Mouse (Mus musculus) myocyte (in vitro differentiated cells): Measurements from ENCODE around the gene Cdk17. TPM values are rescaled to one million over a fixed set of nuclear protein-coding genes. Genes with fewer than 3 reads are reported as not detected.

ENCODE experiments used
- H3K27me3 ChIP-seq: one replicate; pipeline ENCODE4 v1.6.1; 2011; ENCODE audit not compliant: control insufficient read depth, insufficient read depth, insufficient read length
- H3K36me3 ChIP-seq: one replicate; pipeline ENCODE4 v1.6.1; 2011; ENCODE audit not compliant: control insufficient read depth, insufficient read depth
- H3K4me2 ChIP-seq: one replicate; pipeline ENCODE4 v1.6.1; 2011; ENCODE audit warnings: low read depth, control low read depth
- H3K4me3 ChIP-seq: one replicate; pipeline ENCODE4 v1.5.1; 2011; ENCODE audit warnings: mild to moderate bottlenecking, control low read depth, moderate library complexity
- H3K79me2 ChIP-seq: one replicate; pipeline ENCODE4 v1.6.1; 2011; ENCODE audit not compliant: control insufficient read depth, insufficient read depth
- H3ac ChIP-seq: one replicate; pipeline ENCODE4 v1.6.1; 2011; ENCODE audit not compliant: control insufficient read depth, insufficient read length
- CEBPB ChIP-seq: IDR thresholded peaks from 2 replicates; pipeline ENCODE4 v1.6.1; 2011; ENCODE audit warnings: mild to moderate bottlenecking, moderate library complexity; ENCODE audit not compliant: poor library complexity, insufficient read depth, severe bottlenecking
- E2F4 ChIP-seq: IDR thresholded peaks from one replicate; pipeline ENCODE4 v1.6.1; 2011; ENCODE audit warnings: mild to moderate bottlenecking, control low read depth, moderate library complexity; ENCODE audit not compliant: insufficient read depth
- MAX ChIP-seq: IDR thresholded peaks from one replicate; pipeline ENCODE4 v1.6.1; 2011; ENCODE audit warnings: low read depth, mild to moderate bottlenecking, control low read depth
- MYOD1 ChIP-seq, 3 experiments: IDR thresholded peaks; one replicate each; pipeline ENCODE4 v1.6.1; 2011; ENCODE audit warnings: control low read depth in 2 of 3, low read depth in 2 of 3, mild to moderate bottlenecking in 2 of 3, moderate library complexity in 1 of 3; ENCODE audit not compliant: insufficient read length in 2 of 3, control insufficient read depth in 1 of 3
- MYOG ChIP-seq, 3 experiments: IDR thresholded peaks; one replicate each; pipeline ENCODE4 v1.6.1; 2011; ENCODE audit warnings: control low read depth in 2 of 3, low read depth in 2 of 3, mild to moderate bottlenecking in 2 of 3; ENCODE audit not compliant: insufficient read length in 2 of 3, control insufficient read depth in 1 of 3, insufficient read depth in 1 of 3
- POLR2A ChIP-seq: IDR thresholded peaks from one replicate; pipeline ENCODE4 v1.6.1; 2011; ENCODE audit warnings: low read depth, mild to moderate bottlenecking, control low read depth, moderate library complexity; ENCODE audit not compliant: insufficient read length
- POLR2AphosphoS2 ChIP-seq: IDR thresholded peaks from one replicate; pipeline ENCODE4 v1.6.1; 2011; ENCODE audit warnings: low read depth, control low read depth; ENCODE audit not compliant: insufficient read length
- REST ChIP-seq: IDR thresholded peaks from one replicate; pipeline ENCODE4 v1.6.1; 2011; ENCODE audit warnings: mild to moderate bottlenecking, control low read depth, moderate library complexity; ENCODE audit not compliant: insufficient read depth, insufficient read length
- SRF ChIP-seq: IDR thresholded peaks from one replicate; pipeline ENCODE4 v1.6.1; 2011; ENCODE audit warnings: low read depth; ENCODE audit not compliant: control insufficient read depth, insufficient read length
- TCF12 ChIP-seq: IDR thresholded peaks from one replicate; pipeline ENCODE4 v1.6.1; 2011; ENCODE audit warnings: mild to moderate bottlenecking, control low read depth; ENCODE audit not compliant: poor library complexity, insufficient read depth, severe bottlenecking
- TCF3 ChIP-seq: IDR thresholded peaks from one replicate; pipeline ENCODE4 v1.6.1; 2011; ENCODE audit warnings: low read depth, control low read depth; ENCODE audit not compliant: insufficient read length
- USF1 ChIP-seq: IDR thresholded peaks from one replicate; pipeline ENCODE4 v1.6.1; 2011; ENCODE audit warnings: low read depth, mild to moderate bottlenecking, control low read depth, moderate library complexity
- polyA plus RNA-seq: library from polyadenylated mRNA; unstranded; fragments of >200 nt; fragmentation: generic; extraction: Trizol; gene quantifications from one replicate; pipeline ENCODE4 v1.2.1, GENCODE M21; 2012; ENCODE audit warnings: missing spikeins

Gene Cdk17
- polyA plus RNA-seq, 1 experiment: 11.8 TPM

DNA sequence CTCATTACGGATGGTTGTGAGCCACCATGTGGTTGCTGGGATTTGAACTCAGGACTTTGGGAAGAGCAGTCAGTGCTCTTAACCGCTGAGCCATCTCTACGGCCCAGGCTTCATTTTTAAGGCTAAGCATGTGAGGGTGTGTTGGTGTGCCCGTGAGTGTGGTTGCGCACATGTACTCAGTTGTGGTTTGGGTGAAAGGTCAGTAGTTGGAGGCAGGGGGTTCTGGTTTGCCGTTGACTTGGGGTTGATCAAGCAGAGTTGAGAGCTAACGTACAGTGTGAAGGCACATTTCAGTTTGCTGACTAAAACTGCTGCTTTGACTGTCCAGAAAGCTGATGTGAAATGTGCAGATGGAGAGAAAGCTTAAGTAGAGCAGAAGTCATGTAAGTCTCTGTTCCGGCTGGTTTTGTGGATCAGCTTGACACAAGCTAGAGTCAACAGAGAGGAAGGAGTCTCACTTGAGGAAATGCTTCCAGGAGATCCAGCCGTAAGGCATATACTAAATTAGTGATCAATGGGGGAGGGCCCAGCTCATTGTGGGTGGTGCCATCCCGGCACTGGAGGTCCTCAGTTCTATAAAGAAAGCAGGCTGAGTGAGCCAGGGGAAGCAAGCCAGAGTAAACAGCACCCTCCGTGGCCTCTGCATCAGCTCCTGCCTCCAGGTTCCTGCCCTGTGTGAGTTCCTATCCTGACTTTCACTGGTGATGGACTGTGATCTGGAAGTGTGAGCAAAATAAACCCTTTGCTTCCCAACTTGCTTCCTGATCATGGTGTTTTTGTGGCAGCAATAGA is 19.2 kb downstream of the Cdk17 start:
- H3K4me2 ChIP-seq: no peak overlapping the region
- H3K36me3 ChIP-seq: no peaks in the 10 kb centered on the region
- TF ChIP-seq TCF3 (no peak), SRF (no peak), E2F4 (no peak), TCF12 (no peak), USF1 (no peak), CEBPB (no peak)
- H3K4me3 ChIP-seq: no peak overlapping the region
- peaks cover 100% of the 10 kb centered on the region for H3K79me2 ChIP-seq
- no peaks in the 10 kb centered on the region for H3K27me3 ChIP-seq
- H3ac ChIP-seq: no peak overlapping the region

GRCm38 (mm10) chr10:93184351-93184976 is 23.8 kb downstream of the Cdk17 start:
- peak overlapping the region; percentile 36 for H3K4me2 ChIP-seq
- no peaks in the 10 kb centered on the region for H3K27me3 ChIP-seq
- no peaks in the 10 kb centered on the region for H3K36me3 ChIP-seq
- H3K79me2 ChIP-seq: peaks cover 92% of the 10 kb centered on the region
- TF ChIP-seq TCF3 (no peak), POLR2A (no peak), CEBPB (no peak), MYOD1 (IDR thresholded peaks at IDR 0.05; ENCODE audit: control insufficient read depth in 1 of 3, insufficient read length in 2 of 3, low read depth in 2 of 3) (no peak), POLR2AphosphoS2 (no peak), MYOG (IDR thresholded peaks at IDR 0.05; ENCODE audit: control insufficient read depth in 1 of 3, insufficient read depth in 1 of 3, insufficient read length in 2 of 3, low read depth in 2 of 3) (no peak), USF1 (no peak), MAX (no peak), E2F4 (no peak), REST (no peak), SRF (no peak), TCF12 (no peak)
- H3K4me3 ChIP-seq: no peak overlapping the region
- H3ac ChIP-seq: no peak overlapping the region

GRCm38 (mm10) chr10:93188440-93188999 is 27.8 kb downstream of the Cdk17 start:
- no peaks in the 10 kb centered on the region for H3K36me3 ChIP-seq
- H3K4me2 ChIP-seq: peak overlapping the region; percentile 73
- TF ChIP-seq POLR2AphosphoS2 (no peak), E2F4 (no peak), TCF12 (no peak), POLR2A (no peak), CEBPB (no peak), USF1 (no peak), TCF3 (no peak), REST (no peak), MAX (no peak), MYOG (IDR thresholded peaks at IDR 0.05; ENCODE audit: control insufficient read depth in 1 of 3, insufficient read depth in 1 of 3, insufficient read length in 2 of 3, low read depth in 2 of 3) (no peak), MYOD1 (IDR thresholded peaks at IDR 0.05; ENCODE audit: control insufficient read depth in 1 of 3, insufficient read length in 2 of 3, low read depth in 2 of 3) (no peak), SRF (no peak)
- H3ac ChIP-seq: no peak overlapping the region
- peaks cover 92% of the 10 kb centered on the region for H3K79me2 ChIP-seq
- H3K4me3 ChIP-seq: no peak overlapping the region
- H3K27me3 ChIP-seq: no peaks in the 10 kb centered on the region

GRCm38 (mm10) chr10:93190475-93191262 is 30.0 kb downstream of the Cdk17 start:
- no peaks in the 10 kb centered on the region for H3K36me3 ChIP-seq
- no peak overlapping the region for H3K4me2 ChIP-seq
- no peaks in the 10 kb centered on the region for H3K27me3 ChIP-seq
- no peak overlapping the region for H3ac ChIP-seq
- no peak for TF ChIP-seq MYOD1 (IDR thresholded peaks at IDR 0.05; ENCODE audit: control insufficient read depth in 1 of 3, insufficient read length in 2 of 3, low read depth in 2 of 3)
- TF ChIP-seq MAX: no peak
- TF ChIP-seq TCF3: no peak
- no peak for TF ChIP-seq REST
- no peak for TF ChIP-seq USF1
- no peak for TF ChIP-seq CEBPB
- TF ChIP-seq TCF12: no peak
- no peak for TF ChIP-seq POLR2A
- no peak for TF ChIP-seq E2F4
- TF ChIP-seq POLR2AphosphoS2: no peak
- TF ChIP-seq SRF: no peak
- TF ChIP-seq MYOG (IDR thresholded peaks at IDR 0.05; ENCODE audit: control insufficient read depth in 1 of 3, insufficient read depth in 1 of 3, insufficient read length in 2 of 3, low read depth in 2 of 3): no peak
- no peak overlapping the region for H3K4me3 ChIP-seq
- peaks cover 85% of the 10 kb centered on the region for H3K79me2 ChIP-seq
